Comparison of ENCODE assay signal across 7 mouse cellular contexts in genomic region chr11:60454080-60454744, GRCm38 (mm10). TPM values are rescaled to one million over a fixed set of nuclear protein-coding genes. Genes with fewer than 3 reads are reported as not detected.
DNase-seq lines count a peak whose midpoint lies in the region; ATAC-seq lines count a peak whose summit lies in the region.

Drg2 (plus strand) TSS chr11:60454591.

- DNase-seq in adrenal gland, postnatal 14 days, result peak; percentile 94
- DNase-seq in embryonic facial prominence, embryonic 11.5 days (ENCODE audit: low spot score), result peak; percentile 92
- DNase-seq in kidney, adult 11 months, result peak; percentile 77
- peak; percentile 95 for DNase-seq in limb, embryonic 10.5 days (ENCODE audit: low spot score)
- peak; percentile 74 for DNase-seq in spleen, adult 12 weeks (ENCODE audit: low spot score)

- no peaks in the 10 kb centered on the region for H3K4me1 ChIP-seq in embryonic facial prominence, embryonic 11.5 days (ENCODE audit: control insufficient read depth, insufficient read depth, low read length)
- H3K4me1 ChIP-seq in limb, embryonic 10.5 days, result peaks cover 12% of the 10 kb centered on the region
- peaks cover 19% of the 10 kb centered on the region for H3K4me1 ChIP-seq in midbrain, embryonic 13.5 days (replicated peaks)

- no peak within 1 kb of the TSS for H3K27ac ChIP-seq in embryonic facial prominence, embryonic 11.5 days (replicated peaks; ENCODE audit: low read depth, low read length)
- H3K27ac ChIP-seq in limb, embryonic 10.5 days, result peak within 1 kb of the TSS; percentile 83
- peak within 1 kb of the TSS; percentile 47; the same call in 1 of the 2 replicates for H3K27ac ChIP-seq in midbrain, embryonic 13.5 days

- peak within 1 kb of the TSS; percentile 74 for H3K4me2 ChIP-seq in embryonic facial prominence, embryonic 11.5 days (ENCODE audit: low read depth, low read length)
- H3K4me2 ChIP-seq in midbrain, embryonic 13.5 days (replicated peaks), result peak within 1 kb of the TSS; percentile 86

- peak within 1 kb of the TSS; percentile 62 for H3K4me3 ChIP-seq in embryonic facial prominence, embryonic 11.5 days (ENCODE audit: low read depth, low read length)
- peak within 1 kb of the TSS; percentile 88 for H3K4me3 ChIP-seq in limb, embryonic 10.5 days
- peak within 1 kb of the TSS; percentile 63 for H3K4me3 ChIP-seq in midbrain, embryonic 13.5 days (replicated peaks)

- H3K36me3 ChIP-seq in embryonic facial prominence, embryonic 11.5 days (replicated peaks; ENCODE audit: control insufficient read depth, insufficient read depth, low read depth, low read length), result no peaks in the 10 kb centered on the region
- H3K36me3 ChIP-seq in limb, embryonic 10.5 days, result peaks cover 35% of the 10 kb centered on the region
- peaks cover 32% of the 10 kb centered on the region for H3K36me3 ChIP-seq in midbrain, embryonic 13.5 days

- peak within 1 kb of the TSS; percentile 70 for H3K9ac ChIP-seq in embryonic facial prominence, embryonic 11.5 days (replicated peaks; ENCODE audit: low read length)
- H3K9ac ChIP-seq in midbrain, embryonic 13.5 days (replicated peaks), result peak within 1 kb of the TSS; percentile 77

- peak; percentile 89 for ATAC-seq in embryonic facial prominence, embryonic 11.5 days (replicated peaks; ENCODE audit: insufficient number of reproducible peaks, low FRiP score, low TSS enrichment, low read depth)
- peak; percentile 100 for ATAC-seq in granulocyte monocyte progenitor cell, adult 5-6 weeks (replicated peaks; ENCODE audit: poor library complexity, severe bottlenecking)
- ATAC-seq in midbrain, embryonic 13.5 days, result peak; percentile 93

- no peaks in the 10 kb centered on the region for H3K27me3 ChIP-seq in embryonic facial prominence, embryonic 11.5 days (ENCODE audit: control insufficient read depth, insufficient read depth, low read length)
- 0 out of 2 replicates have a peak, but pooled peaks cover 7% of the 10 kb centered on the region for H3K27me3 ChIP-seq in limb, embryonic 10.5 days (ENCODE audit: low read depth, poor library complexity, severe bottlenecking)
- H3K27me3 ChIP-seq in midbrain, embryonic 13.5 days, result no peaks in the 10 kb centered on the region

- no peaks in the 10 kb centered on the region for H3K9me3 ChIP-seq in embryonic facial prominence, embryonic 11.5 days (replicated peaks; ENCODE audit: control insufficient read depth, low read length)
- no peaks in the 10 kb centered on the region for H3K9me3 ChIP-seq in limb, embryonic 10.5 days (replicated peaks)
- H3K9me3 ChIP-seq in midbrain, embryonic 13.5 days, result no peaks in the 10 kb centered on the region

- WGBS in embryonic facial prominence, embryonic 11.5 days, result 5% methylated on average over 27 of the region's 27 CpGs
- WGBS in limb, embryonic 10.5 days, result 5% methylated on average over 27 of the region's 27 CpGs
- 5% methylated on average over 27 of the region's 27 CpGs for WGBS in midbrain, embryonic 13.5 days

RNA-seq across cellular contexts. Expression of gene Drg2, which starts in this region (rescaled TPM):
- 57.3 and 66.8 TPM in 2 replicates for total RNA-seq in adrenal gland, postnatal 14 days (2021)
- 124 and 136 TPM in 2 replicates for polyA plus RNA-seq in embryonic facial prominence, embryonic 11.5 days (2014; fragmentation: Nextera tagmentation; extraction: Ambion mirVana)
- total RNA-seq in granulocyte monocyte progenitor cell, adult 5-6 weeks (2014; fragmentation: Nextera tagmentation), result 49.1 and 60.9 TPM in 2 replicates
- 73.4 and 76.4 TPM in 2 replicates for total RNA-seq in granulocyte monocyte progenitor cell, adult 5-6 weeks (2017)
- polyA plus RNA-seq in limb, embryonic 10.5 days (2016; fragmentation: Nextera tagmentation; extraction: Ambion mirVana), result 151 and 153 TPM in 2 replicates
- 91.5 and 95.5 TPM in 2 replicates for polyA plus RNA-seq in midbrain, embryonic 13.5 days (2015; fragmentation: Nextera tagmentation; extraction: Ambion mirVana)
